Mouse (Mus musculus) erythroblast, adult 5-6 weeks (primary cell): ENCODE results near the gene Zeb2. TPM values are rescaled to one million over a fixed set of nuclear protein-coding genes. Genes with fewer than 3 reads are reported as not detected.

ENCODE experiments used
- ATAC-seq: replicated peaks from 2 replicates; pipeline ENCODE4 v1.8.0; 2016; ENCODE audit warnings: moderate number of reproducible peaks, mild to moderate bottlenecking, moderate TSS enrichment, inconsistent platforms; ENCODE audit not compliant: poor library complexity, low FRiP score, severe bottlenecking
- total RNA-seq, 2 experiments: library from RNA; stranded (forward) in 1 of 2; stranded (reverse) in 1 of 2; fragments of 150-400 nt in 1 of 2; fragments of 200-764, 138-1000 nt in 1 of 2; gene quantifications; 2 replicates each; pipeline versions ENCODE4 v1.2.3 to v1.2.4; 2015 to 2017; ENCODE audit warnings: low replicate concordance in 2 of 2

Gene Zeb2
- total RNA-seq (2015; ENCODE audit: low replicate concordance) = 33.2 and 42.6 TPM in 2 replicates
- total RNA-seq (2017; ENCODE audit: low replicate concordance) = 39.3 and 42.8 TPM in 2 replicates

DNA sequence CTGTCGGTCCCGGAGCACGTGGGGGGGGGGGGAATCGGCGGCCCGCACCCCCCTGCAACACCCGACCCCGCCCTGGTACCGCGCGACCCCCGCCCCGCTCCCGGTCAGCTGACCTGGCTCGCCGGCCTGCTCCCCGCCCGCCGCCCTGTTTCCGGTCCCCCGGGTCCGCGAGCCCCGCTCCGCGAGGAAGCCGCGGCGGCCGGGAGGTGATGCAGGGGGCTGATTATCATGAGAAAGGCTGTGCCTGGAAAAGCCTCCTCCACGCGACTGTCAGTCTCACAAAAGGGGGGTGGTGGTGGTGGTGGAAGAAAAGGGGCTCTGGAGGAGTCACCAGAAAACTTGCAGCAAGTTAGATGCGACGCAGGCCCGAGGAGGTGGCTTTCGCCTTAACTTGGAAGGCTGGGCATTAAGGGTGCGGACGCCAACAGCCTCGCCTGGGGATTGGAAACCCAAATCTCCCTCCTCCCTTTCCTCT is at the start of gene Zeb2:
TSS of gene Zeb2 (minus strand) at position 309 of the 475 bp plus-strand sequence.
- no peak for ATAC-seq

DNA sequence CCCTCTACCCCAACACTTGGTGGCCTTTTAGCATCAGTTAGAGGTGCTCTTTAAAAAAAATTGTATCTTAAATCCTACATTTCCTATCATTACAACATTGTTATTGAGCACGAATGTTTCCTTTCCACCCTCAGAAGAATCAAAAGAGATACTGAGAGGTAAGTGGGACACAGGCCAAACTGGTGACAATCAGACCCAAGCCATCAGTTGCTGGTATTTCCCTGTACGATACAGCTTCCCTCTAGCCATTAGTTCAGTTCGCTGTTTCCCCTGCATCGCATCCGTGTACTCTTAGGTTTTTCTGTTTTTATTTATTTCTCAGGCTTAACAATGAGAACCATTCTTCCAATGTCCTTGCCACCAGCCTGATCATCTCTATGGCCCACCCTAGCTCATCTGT is 41.6 kb upstream of the Zeb2 start:
- no peak for ATAC-seq

DNA sequence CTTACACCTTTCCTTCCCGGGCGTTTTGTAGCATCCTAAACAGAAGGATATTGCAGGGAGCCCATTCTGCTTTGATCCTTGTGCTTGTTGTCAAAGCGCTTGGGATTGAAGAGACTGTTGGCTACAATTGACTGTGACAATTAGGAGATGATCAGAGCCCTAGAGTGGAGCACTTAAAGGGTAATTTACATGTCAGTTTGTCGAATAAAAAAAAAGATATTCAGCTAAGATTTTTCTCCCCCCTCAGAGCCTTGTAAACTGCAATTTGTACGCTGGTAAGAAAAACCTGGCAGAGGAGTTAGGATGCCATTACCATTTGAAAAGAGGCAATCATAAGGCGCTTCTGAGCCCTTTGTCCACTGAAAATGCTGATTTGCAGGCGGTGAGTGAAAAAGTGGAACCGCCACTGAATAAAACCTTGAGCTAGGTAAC is 41.2 kb upstream of the Zeb2 start:
- no peak for ATAC-seq

DNA sequence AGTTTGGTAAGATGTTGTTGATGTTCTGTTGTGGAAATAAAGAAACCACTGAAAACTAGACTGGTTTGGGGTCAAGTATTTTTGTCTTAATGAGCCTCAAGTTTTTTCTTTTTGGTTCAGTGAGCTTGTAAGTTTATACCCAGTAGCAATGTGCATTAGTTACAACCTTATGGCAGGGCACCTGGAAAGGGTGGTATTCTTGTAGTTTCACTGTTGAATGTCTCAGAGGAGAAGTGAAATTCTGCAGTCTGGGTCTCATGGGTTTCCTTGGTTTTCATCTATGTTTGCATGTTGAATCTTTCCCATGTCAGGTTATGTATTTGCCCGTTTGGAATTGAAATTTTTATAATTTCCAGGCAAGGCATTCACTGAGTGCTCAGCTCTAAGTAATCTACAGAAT is 36.1 kb upstream of the Zeb2 start:
- ATAC-seq = no peak

DNA sequence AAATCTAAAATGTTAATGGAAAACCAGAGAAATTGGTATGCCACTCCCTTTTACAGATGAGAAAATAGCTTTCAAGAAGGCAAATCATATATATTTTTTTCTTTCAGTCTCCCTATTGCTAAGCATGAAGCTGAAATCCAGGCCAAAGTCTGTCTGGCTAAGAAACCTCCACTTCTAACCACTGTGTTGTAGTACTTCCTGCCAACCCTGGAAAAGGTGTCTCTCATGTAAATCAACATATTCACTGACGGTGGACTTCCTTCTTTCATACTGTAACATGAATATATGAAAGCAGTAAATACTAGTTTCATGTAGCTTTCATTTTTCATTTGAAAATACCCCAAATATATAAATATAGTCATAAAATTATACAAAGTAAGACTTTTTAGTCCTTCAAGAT is 26.0 kb upstream of the Zeb2 start:
- no peak for ATAC-seq

DNA sequence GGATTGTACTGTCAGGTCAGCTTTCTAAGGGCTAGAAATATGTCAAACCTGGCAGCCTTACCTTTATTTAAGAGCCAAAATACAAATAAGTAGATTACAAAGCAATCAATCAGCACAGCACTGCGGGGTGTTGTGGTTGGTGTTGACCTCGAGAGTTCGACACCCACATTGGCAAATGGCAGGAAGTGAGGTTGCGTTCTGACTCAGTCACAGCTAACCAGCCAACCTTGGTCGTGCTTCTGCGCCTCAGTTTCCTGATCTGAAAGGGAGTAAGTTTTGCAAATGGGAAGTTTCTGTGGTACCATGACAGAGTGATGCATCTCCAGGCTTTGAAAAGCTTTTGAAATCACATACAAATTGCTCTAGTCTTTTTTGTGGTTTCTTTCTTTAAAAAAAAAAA is 21.7 kb upstream of the Zeb2 start:
- no peak for ATAC-seq

DNA sequence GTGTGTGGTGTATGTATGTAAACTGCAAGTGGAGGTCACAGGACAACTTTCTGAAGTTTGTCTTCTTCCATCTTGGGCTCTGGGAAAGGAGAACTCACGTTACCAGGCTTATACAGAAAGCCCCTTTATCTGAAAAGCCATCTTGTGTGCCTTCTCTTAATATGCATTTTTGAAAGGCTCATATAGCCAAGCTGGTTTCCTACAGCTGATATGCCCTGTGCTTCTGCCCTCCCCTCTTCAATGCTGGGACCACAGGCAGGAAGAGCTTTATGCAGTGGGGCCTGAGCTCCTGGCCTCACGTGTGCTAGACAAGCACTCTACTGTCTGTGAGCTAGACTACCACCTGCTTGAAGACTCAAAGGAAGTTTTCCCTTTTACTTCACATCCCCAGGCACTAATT is 19.6 kb upstream of the Zeb2 start:
- no peak for ATAC-seq

DNA sequence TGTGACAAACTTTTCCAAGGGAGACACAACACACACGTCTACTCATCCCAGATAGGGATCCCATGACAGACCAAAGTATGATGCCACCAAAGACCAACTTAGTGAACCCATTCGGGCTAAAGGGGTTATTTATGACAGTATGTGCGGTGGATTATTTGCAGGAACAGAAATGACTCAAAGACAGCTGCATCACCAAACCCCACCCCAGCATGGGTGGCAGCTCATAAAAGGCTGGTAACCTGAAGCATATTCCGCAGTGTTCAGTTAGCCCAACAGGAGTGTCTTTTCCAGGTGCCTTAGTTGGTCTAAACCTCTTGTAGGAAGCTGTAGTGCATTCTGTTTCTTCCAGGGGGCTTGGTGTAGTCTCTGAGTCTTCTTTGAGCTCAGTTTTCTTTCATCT is 16.0 kb upstream of the Zeb2 start:
- ATAC-seq = no peak

DNA sequence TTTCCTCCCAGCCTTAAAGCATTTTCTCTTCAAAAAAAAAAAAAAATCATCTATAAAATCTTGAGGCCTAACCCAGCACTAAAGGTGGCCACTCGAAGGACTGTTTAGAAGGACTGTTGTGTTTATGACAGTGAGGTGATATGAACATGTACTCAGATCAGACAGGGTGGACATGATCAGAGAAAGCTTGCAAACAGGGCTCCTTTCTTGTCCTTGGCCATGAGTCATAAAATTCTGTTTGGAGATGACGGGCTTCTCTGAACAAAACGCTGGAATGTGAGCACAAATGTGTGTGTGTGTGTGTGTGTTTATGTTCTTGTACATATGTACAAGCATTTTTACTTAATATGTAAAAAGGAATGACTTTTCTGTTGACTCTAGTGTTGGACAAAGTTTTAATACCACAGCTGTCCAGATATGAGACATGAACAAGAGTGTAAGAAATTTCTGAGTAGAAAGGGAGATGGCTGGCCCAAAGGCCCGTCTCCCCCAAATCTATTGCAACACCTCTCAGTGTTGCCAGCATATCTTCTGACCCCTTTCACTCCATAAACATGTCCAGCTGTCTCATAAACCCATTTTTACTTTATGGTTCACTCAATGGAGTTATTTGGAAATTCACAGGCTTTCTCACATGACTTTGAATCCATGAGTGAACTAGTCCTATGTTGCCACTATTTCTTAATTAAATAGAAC is 13.4 kb upstream of the Zeb2 start:
- ATAC-seq = no peak

DNA sequence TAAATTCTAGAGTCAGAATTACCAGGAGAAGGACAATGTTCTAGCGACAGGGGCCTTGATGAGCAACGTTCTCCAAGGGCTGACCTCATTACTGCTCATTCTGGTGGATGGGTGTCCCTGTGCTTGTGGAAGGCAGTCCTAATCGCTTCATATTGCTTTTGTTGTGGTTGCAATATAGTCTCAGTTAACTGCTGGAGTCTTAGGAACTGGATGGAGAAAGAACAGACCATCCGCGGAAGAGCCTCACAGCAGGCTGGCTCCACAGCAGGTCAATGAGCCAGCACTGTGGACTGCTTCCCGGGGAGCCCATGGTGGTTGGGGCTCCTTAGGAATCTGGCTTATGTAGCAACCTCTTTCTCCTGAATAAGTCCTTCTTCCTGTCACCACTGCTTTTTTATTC is 12.4 kb upstream of the Zeb2 start:
- no peak for ATAC-seq

DNA sequence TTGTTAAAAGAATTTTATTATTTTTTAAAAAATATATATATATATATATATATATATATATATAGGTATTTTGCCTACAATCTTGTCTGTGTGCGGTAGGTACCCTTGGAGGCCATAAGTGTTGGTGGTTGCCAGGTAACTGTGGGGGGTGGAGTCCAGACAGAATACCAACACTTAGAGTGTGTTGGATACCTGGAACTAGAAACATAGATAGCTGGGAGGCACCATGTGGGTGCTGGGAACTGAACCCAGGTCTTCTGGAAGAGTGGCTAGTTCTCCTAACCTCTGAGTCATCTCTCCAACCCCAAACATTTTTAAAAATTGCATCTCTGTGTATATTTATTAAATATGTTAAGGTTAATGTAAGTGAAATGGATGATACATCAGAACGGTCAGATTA is 11.5 kb upstream of the Zeb2 start:
- ATAC-seq = no peak

DNA sequence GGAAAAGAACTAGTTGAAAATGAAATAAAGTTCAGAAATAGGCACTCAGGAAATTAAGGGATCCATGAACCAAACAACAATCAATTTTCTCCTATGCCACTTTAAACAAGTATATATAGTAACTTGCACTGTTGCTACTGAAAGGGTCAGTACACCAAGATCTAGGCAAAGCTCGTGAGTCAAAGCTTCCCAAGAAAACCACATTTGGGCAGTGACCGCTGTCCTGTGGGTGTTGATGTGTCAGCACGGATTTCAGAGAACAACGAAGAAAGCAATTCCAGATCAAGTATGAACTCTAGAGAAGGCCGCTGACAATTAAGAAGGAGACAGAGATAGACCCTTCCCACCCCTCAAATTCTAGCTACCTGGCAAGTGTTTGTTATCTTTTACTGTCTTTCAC is 9.2 kb upstream of the Zeb2 start:
- no peak for ATAC-seq

DNA sequence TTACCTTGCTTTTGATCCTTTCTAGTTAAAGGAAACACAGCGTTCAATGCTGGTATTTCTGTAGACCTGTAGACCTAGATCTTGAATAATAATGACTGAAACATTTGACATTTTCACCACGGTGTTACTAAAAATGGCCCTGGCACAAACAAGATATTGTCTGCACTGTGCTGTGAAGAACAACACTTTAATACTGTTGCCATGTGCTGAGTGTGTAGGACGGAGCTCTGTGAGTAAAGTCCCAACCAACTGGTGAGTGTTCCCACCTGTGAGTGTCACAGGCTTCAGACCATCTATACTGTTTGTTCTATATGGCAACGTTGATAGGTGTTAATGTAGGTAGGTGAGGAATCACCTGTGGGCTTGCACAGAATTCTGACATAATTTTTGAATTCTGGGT is 8.0 kb upstream of the Zeb2 start:
- no peak for ATAC-seq

DNA sequence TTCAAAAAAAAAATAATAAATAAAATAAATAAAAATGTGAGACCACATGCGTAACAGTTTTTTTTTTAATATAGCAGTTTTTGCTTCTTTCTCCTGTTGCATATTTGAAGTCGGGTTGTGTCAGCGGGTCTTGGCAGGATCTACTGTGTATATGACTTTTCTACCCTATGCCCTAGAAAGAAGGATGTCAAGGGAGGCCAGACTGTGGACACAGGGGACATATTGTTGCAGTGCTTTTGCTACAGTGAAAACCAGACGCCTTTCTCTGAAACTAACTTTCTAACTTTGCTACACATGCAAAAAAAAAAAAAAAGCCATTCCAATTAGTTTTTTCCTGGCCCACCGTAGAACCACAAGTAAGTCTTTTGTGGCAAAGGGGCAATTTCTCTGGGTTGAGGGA is 6.3 kb upstream of the Zeb2 start:
- ATAC-seq = no peak

DNA sequence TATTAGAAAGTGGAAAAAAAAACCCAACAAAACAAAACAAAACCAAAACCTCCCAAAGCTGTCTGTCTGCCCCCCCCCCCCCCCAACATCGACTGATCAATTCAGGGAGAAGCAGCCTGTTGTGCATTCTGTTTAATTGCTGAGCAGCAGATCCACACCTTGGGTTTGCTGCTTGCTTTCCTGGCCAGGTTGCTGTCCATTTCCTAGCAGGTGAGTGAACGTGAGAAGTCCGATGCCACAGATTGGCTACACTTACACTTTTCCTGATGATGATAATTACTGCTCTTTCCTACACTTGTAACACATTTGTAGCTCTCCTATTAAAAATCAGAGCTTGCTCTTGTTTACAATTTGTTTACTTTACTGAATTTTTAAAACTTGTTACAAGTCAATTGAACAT is 926 bp upstream of the Zeb2 start:
- ATAC-seq = no peak

DNA sequence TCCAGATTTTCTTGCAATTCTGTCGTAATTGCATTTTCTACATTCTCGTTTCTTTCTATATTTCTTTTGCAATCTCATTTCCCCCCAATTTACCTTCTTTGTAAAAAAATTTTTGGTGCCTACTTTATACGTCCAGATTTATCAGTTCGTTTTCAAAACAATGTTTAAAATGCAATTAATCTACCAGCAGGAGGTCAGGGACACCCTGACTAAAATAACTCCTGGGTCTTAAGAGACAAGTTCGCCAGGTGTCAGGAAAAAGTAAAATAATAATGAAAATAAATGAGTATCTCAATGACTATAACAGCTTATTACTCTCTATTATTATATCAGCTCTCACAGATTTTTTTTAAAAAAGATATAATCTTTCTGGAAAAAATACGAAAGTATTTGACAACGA is 397 bp upstream of the Zeb2 start:
- ATAC-seq = no peak

DNA sequence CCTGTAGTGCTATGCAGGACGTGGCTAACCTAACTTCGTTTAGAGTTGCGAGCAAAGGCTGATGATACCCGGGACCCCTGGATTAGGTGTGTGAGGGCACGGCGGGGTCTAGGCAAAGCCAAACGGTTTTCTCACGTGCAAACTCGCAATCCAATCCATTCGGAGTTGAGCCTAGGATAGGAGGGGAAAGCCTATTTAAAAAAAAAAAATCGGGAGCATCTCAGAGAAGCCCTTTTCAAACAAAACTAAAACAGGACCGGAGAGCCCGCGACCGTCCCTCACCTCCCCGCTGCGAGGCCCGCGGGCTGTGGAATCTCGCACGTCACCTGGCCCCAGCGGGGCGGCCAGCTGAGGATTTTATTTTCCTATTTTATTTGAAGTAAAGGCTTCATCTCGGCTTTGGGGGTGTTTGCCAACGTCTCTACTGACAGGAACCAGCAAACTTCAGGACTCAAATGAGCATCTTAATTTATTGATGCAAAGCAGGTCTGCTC is 617 bp downstream of the Zeb2 start:
- ATAC-seq = 0 out of 2 replicates have a peak, but pooled peaks have one; percentile 38

DNA sequence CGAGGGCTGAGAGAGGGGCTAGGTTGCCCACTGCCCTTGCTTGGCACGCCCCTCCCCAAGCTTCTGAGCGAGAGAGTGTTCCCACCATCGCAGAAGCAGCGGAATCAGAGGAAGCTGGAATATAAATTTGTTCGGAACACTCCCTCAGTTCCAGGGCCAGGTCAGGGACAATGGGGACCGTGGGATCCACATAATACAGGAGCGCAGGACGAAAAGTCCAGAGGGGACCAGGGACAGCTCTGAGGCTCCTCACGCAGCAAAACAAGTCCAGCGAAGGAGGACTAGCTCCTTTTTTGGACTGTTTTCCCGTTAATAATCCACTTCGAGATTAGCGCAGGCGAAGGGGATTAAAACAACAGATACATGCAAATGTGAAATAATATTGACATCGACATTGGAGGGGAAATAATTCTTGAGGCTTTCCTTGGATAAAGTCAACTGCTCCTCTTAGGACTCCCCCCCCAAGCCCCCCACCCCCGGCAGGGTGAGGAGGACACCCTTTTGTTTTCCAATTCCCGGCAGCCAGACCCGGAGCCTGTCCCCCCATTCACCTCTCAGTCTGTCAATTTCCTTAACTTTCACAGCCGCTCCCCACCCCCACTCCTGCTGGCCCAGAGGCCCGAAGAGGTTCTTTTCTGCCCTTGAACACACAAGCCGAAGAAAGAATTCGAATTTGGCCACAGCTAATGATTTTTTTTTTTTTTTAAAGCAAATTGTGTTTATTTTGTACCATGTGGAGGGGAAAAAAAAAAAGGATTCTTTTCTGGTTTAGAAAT is 1.3 kb downstream of the Zeb2 start:
- ATAC-seq = no peak

DNA sequence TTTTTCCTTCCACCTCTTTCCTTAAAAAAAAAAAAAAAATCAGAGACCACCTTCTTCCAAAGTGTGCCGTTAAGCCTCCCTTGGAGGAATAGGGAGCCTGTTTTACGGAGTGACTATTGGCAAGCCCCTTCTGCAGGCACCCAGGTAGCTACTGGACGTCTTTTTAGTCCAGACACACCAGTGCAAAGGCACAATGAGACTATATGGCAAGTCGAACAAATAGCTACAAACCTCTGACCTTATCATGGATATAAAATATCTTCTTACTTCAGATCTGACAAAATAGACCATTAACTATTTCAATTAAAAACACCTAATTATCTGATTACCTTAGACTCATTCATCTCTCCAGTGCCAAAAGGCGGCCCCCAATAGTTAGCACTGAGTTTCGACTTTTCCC is 2.0 kb downstream of the Zeb2 start:
- no peak for ATAC-seq

DNA sequence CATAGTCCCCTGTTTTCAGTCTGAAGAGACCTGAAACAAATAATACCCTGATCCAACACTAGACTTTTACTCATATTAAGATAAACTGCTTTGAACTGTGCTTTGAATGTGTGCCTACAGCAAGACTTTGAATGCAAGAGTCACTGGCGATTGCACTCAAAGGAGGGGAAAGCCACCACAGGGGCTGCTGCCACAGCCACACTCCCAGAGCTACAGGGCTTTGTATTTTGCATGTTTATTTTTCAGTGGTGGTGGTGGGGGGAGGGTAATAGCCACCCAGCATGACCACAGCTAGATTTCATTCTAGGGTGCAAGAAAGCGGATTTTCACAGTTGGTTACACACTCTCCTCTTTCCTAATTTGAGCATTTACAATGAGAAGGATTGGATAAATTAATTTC is 2.6 kb downstream of the Zeb2 start:
- ATAC-seq = no peak

DNA sequence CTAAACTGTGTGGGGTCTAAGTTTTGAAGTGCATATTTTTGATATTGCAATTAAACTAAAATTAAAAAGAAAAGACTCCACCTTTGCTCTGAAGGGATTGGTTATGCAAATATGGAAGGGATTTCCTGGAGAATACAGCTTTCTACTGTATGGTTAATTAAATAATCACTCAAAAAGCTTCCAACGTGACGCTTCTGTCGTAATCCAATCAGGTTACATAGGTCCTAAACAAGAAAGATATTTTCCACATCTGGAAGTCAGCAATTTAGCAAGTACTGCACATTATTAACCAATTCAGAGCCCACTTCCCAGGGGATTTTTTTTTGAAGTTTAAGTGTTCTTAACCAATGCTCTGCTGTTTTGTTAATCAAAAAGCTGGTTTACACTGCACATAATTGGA is 3.3 kb downstream of the Zeb2 start:
- ATAC-seq = no peak
